ENCODE assay signal across 26 mouse cellular contexts in genomic region chr6:91097879-91098278, GRCm38 (mm10).
"Had no signal": no experiment of that assay in that cellular context is flagged by ENCODE, and none has a peak within 500 bp of the region (broad histone marks: within the 10 kb centered on the region; RNA-seq: fewer than 3 reads in every experiment).

No protein-coding gene starts in this region.

- ATAC-seq: hindbrain, postnatal 0 days; intestine, embryonic 16.5 days had no signal

- H3K27me3 ChIP-seq: heart, embryonic 13.5 days; heart, embryonic 15.5 days; hindbrain, embryonic 13.5 days; hindbrain, embryonic 15.5 days; kidney, embryonic 15.5 days; limb, embryonic 12.5 days had no signal

- H3K36me3 ChIP-seq: limb, embryonic 10.5 days; limb, embryonic 12.5 days had no signal

- H3K4me3 ChIP-seq: heart, adult 2 months; heart, embryonic 13.5 days; heart, embryonic 15.5 days; hindbrain, embryonic 13.5 days; hindbrain, embryonic 15.5 days; kidney, embryonic 15.5 days; left cerebral cortex, adult 2 months; limb, embryonic 10.5 days; limb, embryonic 12.5 days had no signal

- H3K9me3 ChIP-seq: heart, embryonic 15.5 days; hindbrain, embryonic 13.5 days; hindbrain, embryonic 15.5 days; kidney, embryonic 15.5 days; limb, embryonic 10.5 days; limb, embryonic 12.5 days had no signal

- H3K4me1 ChIP-seq: heart, embryonic 13.5 days; heart, embryonic 15.5 days; hindbrain, embryonic 13.5 days; hindbrain, embryonic 15.5 days; limb, embryonic 12.5 days had no signal

- H3K9ac ChIP-seq: heart, embryonic 13.5 days; heart, embryonic 15.5 days; hindbrain, embryonic 13.5 days; hindbrain, embryonic 15.5 days; kidney, embryonic 15.5 days; limb, embryonic 12.5 days had no signal

- H3K4me2 ChIP-seq: heart, embryonic 11.5 days; heart, embryonic 13.5 days; heart, embryonic 15.5 days; hindbrain, embryonic 13.5 days; hindbrain, embryonic 15.5 days; kidney, embryonic 15.5 days; limb, embryonic 12.5 days; liver, embryonic 11.5 days had no signal

- H3K27ac ChIP-seq: heart, adult 2 months; heart, embryonic 13.5 days; heart, embryonic 15.5 days; hindbrain, embryonic 13.5 days; hindbrain, embryonic 15.5 days; hindbrain, postnatal 0 days; kidney, embryonic 15.5 days; kidney, postnatal 0 days; left cerebral cortex, adult 2 months; limb, embryonic 10.5 days; limb, embryonic 12.5 days had no signal

- DNase-seq: gastrocnemius, postnatal 14 days; gastrocnemius, postnatal 36 days; heart, adult 11 months; heart, adult 2 months; heart, postnatal 14 days; heart, postnatal 36 days; kidney, adult 11 months; kidney, adult 2 months; kidney, adult 9 months; kidney, postnatal 14 days; kidney, postnatal 36 days; layer of hippocampus, adult 9-11 months; liver had no signal
